Mouse (Mus musculus): ENCODE results near the gene Gm13283. TPM values are rescaled to one million over a fixed set of nuclear protein-coding genes. Genes with fewer than 3 reads are reported as not detected.
"Not testable (repeated sequence)": the region's sequence is repeated elsewhere in the genome, so short reads cannot be mapped to it uniquely, and the experiment has no call there.

Gm13283 gene
- polyA plus RNA-seq (2014; fragmentation: Nextera tagmentation; extraction: Ambion mirVana), result 0.49 TPM in 1 of 2 replicates, not detected in the other

DNA sequence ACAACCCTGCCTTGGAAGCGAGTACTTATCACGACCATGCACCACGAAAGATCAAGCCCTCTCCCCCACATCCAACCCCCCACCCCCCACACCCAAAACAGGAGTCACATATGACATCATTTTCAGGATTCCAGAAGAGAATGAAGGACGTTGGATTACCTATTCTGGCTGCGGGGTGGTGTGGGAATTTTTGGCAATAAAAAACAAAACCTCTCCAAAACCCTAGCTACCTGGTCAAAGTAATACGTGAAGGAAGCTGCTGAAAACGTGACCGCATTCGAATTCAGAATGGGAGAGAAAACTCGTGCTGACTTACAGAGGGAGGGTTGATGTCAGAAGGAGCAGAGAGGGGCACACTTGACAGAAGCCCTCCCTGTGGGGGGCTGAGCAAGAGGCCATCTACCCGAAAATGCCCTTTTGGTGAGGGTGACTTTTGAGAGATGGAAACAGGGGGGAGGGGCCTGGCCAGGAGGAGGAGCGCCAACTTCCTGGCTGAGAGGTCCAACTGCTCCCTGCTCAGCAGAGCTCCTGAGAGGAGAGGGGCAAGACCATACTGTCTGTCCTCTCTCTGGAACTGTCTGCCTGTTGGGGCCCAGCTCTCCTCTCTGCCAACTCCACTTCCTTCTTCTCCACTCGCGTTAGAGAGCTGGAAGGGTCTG is at the start of gene Gm13283:
Gene Gm13283, plus strand, starts transcription at position 510 of the 659 bp plus-strand sequence.
- 12% methylated on average over 6 of the region's 14 CpGs for WGBS
- H3K4me1 ChIP-seq (ENCODE audit: control insufficient read depth in 2 of 2, insufficient read depth in 2 of 2, low read length in 2 of 2); H3K9me3 ChIP-seq (ENCODE audit: control insufficient read depth, low read length); H3K9ac ChIP-seq (ENCODE audit: low read length); H3K36me3 ChIP-seq (ENCODE audit: control insufficient read depth, insufficient read depth, low read length); ATAC-seq (ENCODE audit: insufficient number of reproducible peaks, insufficient read depth, low FRiP score, low read depth); H3K27me3 ChIP-seq (ENCODE audit: control insufficient read depth, insufficient read depth, low read length): not testable (repeated sequence)
- Histone ChIP-seq H3K4me3 (ENCODE audit: control insufficient read depth in 1 of 2, insufficient read depth in 1 of 2, low read depth in 1 of 2, low read length in 2 of 2) (peak within 1 kb of the TSS; percentile 24 to 42; a peak in 3 of 4 replicates), H3K27ac (replicated peaks in 1 of 2; ENCODE audit: control insufficient read depth in 1 of 2, insufficient read depth in 1 of 2, low read depth in 2 of 2, low read length in 2 of 2) (peak within 1 kb of the TSS; percentile 66 to 73), H3K4me2 (ENCODE audit: low read length) (peak within 1 kb of the TSS; percentile 41)

DNA sequence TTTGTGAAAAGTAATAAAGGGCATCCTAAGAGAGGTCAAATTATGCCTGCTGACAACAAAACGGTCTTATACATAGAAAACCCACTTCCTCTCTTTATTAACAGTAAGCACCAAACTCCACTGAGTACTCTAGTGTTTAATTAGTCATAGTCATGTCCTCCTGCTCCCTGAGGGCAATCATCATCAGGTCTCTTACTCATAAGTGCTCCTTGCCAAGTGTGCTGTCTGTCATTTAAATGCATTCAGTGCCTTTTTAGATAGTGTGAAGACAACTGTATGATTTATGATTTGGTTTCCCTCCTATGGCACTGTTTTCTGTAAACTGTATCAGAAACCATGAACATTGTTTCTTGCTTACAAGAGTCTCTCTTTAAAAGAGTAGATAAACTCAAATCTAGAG is 45.6 kb upstream of the Gm13283 start:
- H3K4me1 ChIP-seq (ENCODE audit: control insufficient read depth in 2 of 2, insufficient read depth in 2 of 2, low read length in 2 of 2), result peaks cover 2 to 19% of the 10 kb centered on the region in 2 experiments; a peak in 3 of 4 replicates
- no peak overlapping the region for H3K27ac ChIP-seq (replicated peaks in 1 of 2; ENCODE audit: control insufficient read depth in 1 of 2, insufficient read depth in 1 of 2, low read depth in 2 of 2, low read length in 2 of 2)
- H3K9me3 ChIP-seq (ENCODE audit: control insufficient read depth, low read length), result no peaks in the 10 kb centered on the region
- H3K9ac ChIP-seq (ENCODE audit: low read length), result no peak overlapping the region
- WGBS, result 86% methylated on average over 1 of the region's 1 CpGs
- no peak for ATAC-seq (ENCODE audit: insufficient number of reproducible peaks, insufficient read depth, low FRiP score, low read depth)
- H3K4me3 ChIP-seq (ENCODE audit: control insufficient read depth in 1 of 2, insufficient read depth in 1 of 2, low read depth in 1 of 2, low read length in 2 of 2), result no peak overlapping the region
- H3K36me3 ChIP-seq (ENCODE audit: control insufficient read depth, insufficient read depth, low read length), result peaks cover 39% of the 10 kb centered on the region
- no peaks in the 10 kb centered on the region for H3K27me3 ChIP-seq (ENCODE audit: control insufficient read depth, insufficient read depth, low read length)
- H3K4me2 ChIP-seq (ENCODE audit: low read length), result no peak overlapping the region

DNA sequence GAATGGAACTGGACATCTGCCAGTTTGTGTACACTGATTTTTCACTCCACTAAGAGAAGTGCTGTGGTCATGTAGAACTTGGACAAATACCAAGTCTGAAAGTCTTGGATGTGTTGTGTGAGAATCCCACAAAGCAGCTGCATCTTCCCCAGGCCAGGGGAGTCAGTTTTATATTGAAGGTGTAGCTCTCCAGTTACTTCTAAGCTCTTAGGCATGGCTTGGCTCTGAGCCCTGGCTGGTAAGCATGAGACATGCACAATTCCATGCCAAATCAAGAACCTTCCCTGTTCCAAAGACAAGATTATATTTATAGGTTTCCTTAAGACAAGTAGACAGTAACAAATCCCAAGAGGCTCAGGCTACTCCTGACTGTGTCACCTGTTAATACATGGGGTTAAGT is 44.9 kb upstream of the Gm13283 start:
- Histone ChIP-seq H3K4me1 (ENCODE audit: control insufficient read depth in 2 of 2, insufficient read depth in 2 of 2, low read length in 2 of 2) (peaks cover 2 to 21% of the 10 kb centered on the region in 2 experiments; a peak in 3 of 4 replicates), H3K27me3 (ENCODE audit: control insufficient read depth, insufficient read depth, low read length) (no peaks in the 10 kb centered on the region), H3K36me3 (ENCODE audit: control insufficient read depth, insufficient read depth, low read length) (peaks cover 45% of the 10 kb centered on the region), H3K27ac (replicated peaks in 1 of 2; ENCODE audit: control insufficient read depth in 1 of 2, insufficient read depth in 1 of 2, low read depth in 2 of 2, low read length in 2 of 2) (no peak overlapping the region), H3K4me2 (ENCODE audit: low read length) (no peak overlapping the region), H3K9me3 (ENCODE audit: control insufficient read depth, low read length) (no peaks in the 10 kb centered on the region), H3K4me3 (ENCODE audit: control insufficient read depth in 1 of 2, insufficient read depth in 1 of 2, low read depth in 1 of 2, low read length in 2 of 2) (no peak overlapping the region), H3K9ac (ENCODE audit: low read length) (no peak overlapping the region)
- ATAC-seq (ENCODE audit: insufficient number of reproducible peaks, insufficient read depth, low FRiP score, low read depth), result no peak

DNA sequence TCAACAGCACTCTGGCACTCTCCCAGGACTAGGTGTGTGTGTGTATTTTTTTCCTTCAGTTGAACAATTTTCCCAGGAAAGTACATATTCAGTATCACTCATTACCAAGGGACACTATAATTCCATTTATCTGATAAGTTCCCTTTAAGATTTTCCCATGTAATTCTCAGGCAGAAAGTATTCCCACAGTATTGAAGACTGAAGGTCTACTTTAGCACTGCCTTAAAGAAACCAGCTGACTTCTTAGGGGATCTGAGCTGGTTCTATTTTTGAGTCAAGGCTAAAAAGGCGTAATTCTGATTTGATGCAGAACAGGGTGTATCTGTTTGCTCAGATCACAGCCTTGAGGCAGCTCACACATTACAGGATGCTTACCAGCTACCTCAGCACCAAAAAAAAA is 41.2 kb upstream of the Gm13283 start:
- ATAC-seq (ENCODE audit: insufficient number of reproducible peaks, insufficient read depth, low FRiP score, low read depth), result no peak
- Histone ChIP-seq H3K4me1 (ENCODE audit: control insufficient read depth in 2 of 2, insufficient read depth in 2 of 2, low read length in 2 of 2) (peaks cover 5 to 32% of the 10 kb centered on the region in 2 experiments), H3K4me3 (ENCODE audit: control insufficient read depth in 1 of 2, insufficient read depth in 1 of 2, low read depth in 1 of 2, low read length in 2 of 2) (peak overlapping the region; percentile 26 to 89; a peak in 3 of 4 replicates), H3K36me3 (ENCODE audit: control insufficient read depth, insufficient read depth, low read length) (peaks cover 57% of the 10 kb centered on the region), H3K9me3 (ENCODE audit: control insufficient read depth, low read length) (no peaks in the 10 kb centered on the region), H3K4me2 (ENCODE audit: low read length) (peak overlapping the region; percentile 77), H3K27me3 (ENCODE audit: control insufficient read depth, insufficient read depth, low read length) (no peaks in the 10 kb centered on the region), H3K27ac (replicated peaks in 1 of 2; ENCODE audit: control insufficient read depth in 1 of 2, insufficient read depth in 1 of 2, low read depth in 2 of 2, low read length in 2 of 2) (no peak overlapping the region), H3K9ac (ENCODE audit: low read length) (peak overlapping the region; percentile 61)
- 20% methylated on average over 1 of the region's 1 CpGs for WGBS

DNA sequence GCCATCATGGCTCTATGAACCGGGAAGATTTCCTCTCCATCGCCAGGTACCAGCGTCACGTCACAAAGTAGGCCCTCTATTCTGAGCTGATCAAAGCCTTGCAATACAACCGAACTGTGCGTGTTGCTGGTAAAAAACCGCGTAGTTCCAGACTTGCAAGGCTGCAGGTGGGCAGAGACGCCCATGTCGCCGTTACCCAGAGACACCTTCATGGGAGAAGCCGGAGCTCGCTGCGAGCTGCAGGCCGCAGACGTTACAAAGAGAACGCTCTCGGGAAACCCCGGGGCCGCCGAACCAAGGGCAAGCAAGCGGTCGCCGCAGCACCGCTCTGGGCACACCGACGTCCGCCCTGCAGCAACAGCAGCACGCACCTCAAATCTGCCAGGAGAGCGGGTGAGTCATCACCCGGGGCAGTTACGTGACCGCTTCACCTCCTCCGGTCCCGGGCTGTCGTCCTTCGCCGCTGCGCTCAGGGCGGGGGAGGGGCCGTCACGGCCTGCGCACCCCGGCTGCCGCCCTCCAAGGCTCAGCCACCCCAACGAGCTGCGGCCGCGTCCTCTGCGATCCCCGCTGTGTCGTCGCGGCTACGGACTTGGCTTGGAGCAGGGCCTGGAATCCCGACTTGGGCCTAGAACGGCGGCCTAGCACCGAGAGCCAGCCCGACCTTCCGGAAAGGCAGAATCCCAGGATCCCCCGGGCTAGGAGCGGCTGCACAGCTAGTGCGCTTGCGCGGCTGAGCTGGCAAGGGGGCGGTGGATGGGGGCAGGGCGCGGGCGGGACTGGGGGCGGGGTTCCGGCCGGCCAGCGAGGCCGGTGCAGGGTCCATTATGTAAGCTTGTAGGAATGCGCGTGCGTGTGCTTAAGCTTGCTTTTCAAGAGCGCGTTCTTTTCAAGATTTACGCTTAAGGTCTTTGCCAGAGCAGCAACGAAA is 37.9 kb upstream of the Gm13283 start, which contains the start of the genes Gm26566 and Klhl9:
Gene Gm26566, plus strand, starts transcription at position 15 of the 931 bp plus-strand sequence.
Gene Klhl9, minus strand, starts transcription at position 675 of the 931 bp plus-strand sequence.
- Histone ChIP-seq H3K4me3 (ENCODE audit: control insufficient read depth in 1 of 2, insufficient read depth in 1 of 2, low read depth in 1 of 2, low read length in 2 of 2) (peak within 1 kb of the TSS; percentile 89 to 97), H3K36me3 (ENCODE audit: control insufficient read depth, insufficient read depth, low read length) (peaks cover 32% of the 10 kb centered on the region), H3K4me2 (ENCODE audit: low read length) (peak within 1 kb of the TSS; percentile 77), H3K27ac (replicated peaks in 1 of 2; ENCODE audit: control insufficient read depth in 1 of 2, insufficient read depth in 1 of 2, low read depth in 2 of 2, low read length in 2 of 2) (peak within 1 kb of the TSS; percentile 98 to 99), H3K9ac (ENCODE audit: low read length) (peak within 1 kb of the TSS; percentile 98), H3K27me3 (ENCODE audit: control insufficient read depth, insufficient read depth, low read length) (no peaks in the 10 kb centered on the region), H3K9me3 (ENCODE audit: control insufficient read depth, low read length) (no peaks in the 10 kb centered on the region), H3K4me1 (ENCODE audit: control insufficient read depth in 2 of 2, insufficient read depth in 2 of 2, low read length in 2 of 2) (peaks cover 5 to 20% of the 10 kb centered on the region in 2 experiments)
- WGBS, result under 1% methylated on average over 81 of the region's 82 CpGs
- ATAC-seq (ENCODE audit: insufficient number of reproducible peaks, insufficient read depth, low FRiP score, low read depth), result peak; percentile 97

DNA sequence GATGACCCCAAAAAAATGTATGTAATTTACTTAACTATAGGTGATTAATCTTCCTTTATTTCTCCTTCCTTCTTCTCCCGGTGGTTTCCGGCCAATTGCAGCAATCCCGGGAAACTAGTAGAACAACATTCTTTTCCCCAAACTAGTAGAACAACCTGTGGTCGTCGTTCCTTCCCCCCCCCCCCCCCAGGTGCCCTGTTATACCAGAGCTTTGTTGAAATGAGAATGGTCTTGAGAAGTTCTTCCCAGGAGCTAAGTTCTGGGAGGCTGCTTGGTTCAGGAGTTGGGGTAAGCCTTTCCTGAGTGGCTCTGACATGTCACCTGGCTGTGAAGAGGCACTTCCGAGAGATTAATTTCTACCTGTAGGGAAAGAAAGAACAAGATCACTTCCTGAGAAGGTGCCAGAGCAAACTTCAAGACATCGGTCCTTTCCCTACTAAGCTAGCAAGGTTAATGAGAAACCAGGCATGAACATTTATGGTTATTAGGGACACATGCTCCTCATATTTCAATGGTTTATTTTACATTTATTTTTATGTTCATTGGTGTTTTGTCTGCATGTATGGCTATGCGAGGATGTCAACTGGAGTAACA is 36.3 kb upstream of the Gm13283 start:
- no peak overlapping the region for H3K27ac ChIP-seq (replicated peaks in 1 of 2; ENCODE audit: control insufficient read depth in 1 of 2, insufficient read depth in 1 of 2, low read depth in 2 of 2, low read length in 2 of 2)
- no peak for ATAC-seq (ENCODE audit: insufficient number of reproducible peaks, insufficient read depth, low FRiP score, low read depth)
- H3K9ac ChIP-seq (ENCODE audit: low read length), result no peak overlapping the region
- H3K4me3 ChIP-seq (ENCODE audit: control insufficient read depth in 1 of 2, insufficient read depth in 1 of 2, low read depth in 1 of 2, low read length in 2 of 2), result no peak overlapping the region
- peaks cover 22% of the 10 kb centered on the region for H3K36me3 ChIP-seq (ENCODE audit: control insufficient read depth, insufficient read depth, low read length)
- no peaks in the 10 kb centered on the region for H3K9me3 ChIP-seq (ENCODE audit: control insufficient read depth, low read length)
- H3K27me3 ChIP-seq (ENCODE audit: control insufficient read depth, insufficient read depth, low read length), result no peaks in the 10 kb centered on the region
- no peak overlapping the region for H3K4me2 ChIP-seq (ENCODE audit: low read length)
- peaks cover 3 to 13% of the 10 kb centered on the region in 2 experiments for H3K4me1 ChIP-seq (ENCODE audit: control insufficient read depth in 2 of 2, insufficient read depth in 2 of 2, low read length in 2 of 2)
- WGBS, result 69% methylated on average over 8 of the region's 8 CpGs

DNA sequence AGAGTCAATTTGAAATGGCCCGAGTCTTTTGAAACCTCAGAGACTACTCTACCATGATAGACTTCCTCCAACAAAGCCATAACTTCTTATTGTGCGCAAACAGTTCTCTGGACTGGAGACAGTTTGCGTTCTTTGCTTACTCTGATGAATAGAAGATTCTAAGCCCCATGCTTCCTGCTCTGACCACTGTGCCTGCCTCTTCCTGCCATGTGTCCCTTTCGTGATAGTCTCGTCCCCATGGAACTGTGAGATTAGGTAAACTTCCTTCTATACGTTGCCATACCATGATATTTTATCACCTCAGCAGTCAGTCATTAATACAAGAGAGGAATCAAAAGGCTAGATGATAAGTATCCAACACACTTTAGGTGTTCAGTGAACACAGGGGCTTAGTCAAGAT is 33.2 kb upstream of the Gm13283 start:
- Histone ChIP-seq H3K27me3 (ENCODE audit: control insufficient read depth, insufficient read depth, low read length) (no peaks in the 10 kb centered on the region), H3K27ac (replicated peaks in 1 of 2; ENCODE audit: control insufficient read depth in 1 of 2, insufficient read depth in 1 of 2, low read depth in 2 of 2, low read length in 2 of 2) (no peak overlapping the region), H3K4me2 (ENCODE audit: low read length) (no peak overlapping the region), H3K4me3 (ENCODE audit: control insufficient read depth in 1 of 2, insufficient read depth in 1 of 2, low read depth in 1 of 2, low read length in 2 of 2) (no peak overlapping the region), H3K4me1 (ENCODE audit: control insufficient read depth in 2 of 2, insufficient read depth in 2 of 2, low read length in 2 of 2) (no peaks in the 10 kb centered on the region), H3K9me3 (ENCODE audit: control insufficient read depth, low read length) (no peaks in the 10 kb centered on the region), H3K36me3 (ENCODE audit: control insufficient read depth, insufficient read depth, low read length) (no peaks in the 10 kb centered on the region), H3K9ac (ENCODE audit: low read length) (no peak overlapping the region)
- WGBS, result 75% methylated on average over 6 of the region's 6 CpGs
- ATAC-seq (ENCODE audit: insufficient number of reproducible peaks, insufficient read depth, low FRiP score, low read depth), result no peak

Data from heart, embryonic 14.5 days (tissue).